Mouse (Mus musculus) embryonic facial prominence, embryonic 13.5 days (tissue): ENCODE measurements around the gene Gm28042. TPM values are rescaled to one million over a fixed set of nuclear protein-coding genes. Genes with fewer than 3 reads are reported as not detected.

ENCODE experiments used
- ATAC-seq: fragments of 200-750 bp; cut with Nextera tagmentation; 2 replicates; pipeline ENCODE4 v1.8.0; 2017; ENCODE audit warnings: low read depth; ENCODE audit not compliant: insufficient number of reproducible peaks, insufficient read depth, low FRiP score, low TSS enrichment
- H3K27ac ChIP-seq: fragments of 300-500 bp; sonication (generic); 2 replicates; pipeline ENCODE4 v1.5.1; 2015; ENCODE audit warnings: moderate library complexity, mild to moderate bottlenecking, inconsistent platforms
- H3K27me3 ChIP-seq: fragments of 300-500 bp; sonication (generic); 2 replicates; pipeline ENCODE4 v1.6.1; 2015; ENCODE audit warnings: mild to moderate bottlenecking, inconsistent platforms
- H3K36me3 ChIP-seq: fragments of 300-500 bp; sonication (generic); 2 replicates; pipeline ENCODE4 v1.6.1; 2015; ENCODE audit warnings: mild to moderate bottlenecking, inconsistent platforms
- H3K4me1 ChIP-seq: fragments of 300-500 bp; sonication (generic); 2 replicates; pipeline ENCODE4 v1.6.1; 2015; ENCODE audit warnings: inconsistent platforms
- H3K4me2 ChIP-seq: fragments of 300-500 bp; sonication (generic); 2 replicates; pipeline ENCODE4 v1.6.1; 2015; ENCODE audit warnings: moderate library complexity, mild to moderate bottlenecking, inconsistent platforms
- H3K4me3 ChIP-seq: fragments of 300-500 bp; sonication (generic); 2 replicates; pipeline ENCODE4 v1.5.1; 2015; ENCODE audit warnings: mild to moderate bottlenecking, inconsistent platforms
- H3K9ac ChIP-seq: fragments of 300-500 bp; sonication (generic); 2 replicates; pipeline ENCODE4 v1.6.1; 2015; ENCODE audit warnings: mild to moderate bottlenecking, inconsistent platforms
- H3K9me3 ChIP-seq: fragments of 300-500 bp; sonication (generic); 2 replicates; pipeline ENCODE4 v1.6.1; 2016; ENCODE audit warnings: inconsistent platforms
- WGBS: fragments of 180-500 bp; shearing (Covaris S2); methylation state at CpG from one replicate; pipeline ENCODE4 v1.1.7; 2015; ENCODE audit warnings: mixed read lengths; 5-methylcytosine and 5-hydroxymethylcytosine counted together
- polyA plus RNA-seq: library from polyadenylated mRNA; unstranded; fragments of >200 nt; fragmentation: Nextera tagmentation; extraction: Ambion mirVana; gene quantifications from 2 replicates; pipeline ENCODE4 v1.2.1, GENCODE M21; 2015

Gm28042 gene
- polyA plus RNA-seq, 1 experiment from 2014 or later: 5.4 TPM

- Histone ChIP-seq H3K36me3 (peaks cover 11% of the 10 kb centered on the region), H3K9ac (peak overlapping the region; percentile 49), H3K4me2 (peak overlapping the region; percentile 35), H3K9me3 (no peaks in the 10 kb centered on the region), H3K27ac (peak overlapping the region; percentile 97), H3K4me1 (peaks cover 47% of the 10 kb centered on the region), H3K27me3 (no peaks in the 10 kb centered on the region), H3K4me3 (no peak overlapping the region)
- 18% methylated on average over 9 of the region's 9 CpGs for WGBS
- ATAC-seq: peak; percentile 81
These were observed 31.7 kb upstream of the Gm28042 start for GRCm38 (mm10) chr2:119995391-119996281.

- H3K27me3 ChIP-seq: no peaks in the 10 kb centered on the region
- H3K36me3 ChIP-seq: peaks cover 18% of the 10 kb centered on the region
- H3K27ac ChIP-seq: peak overlapping the region; percentile 97
- H3K4me3 ChIP-seq: no peak overlapping the region
- no peak overlapping the region for H3K4me2 ChIP-seq
- peaks cover 53% of the 10 kb centered on the region for H3K4me1 ChIP-seq
- 89% methylated on average over 4 of the region's 4 CpGs for whole genome bisulfite sequencing
- H3K9me3 ChIP-seq: no peaks in the 10 kb centered on the region
- ATAC-seq: no peak
- no peak overlapping the region for H3K9ac ChIP-seq
These were observed 29.9 kb upstream of the Gm28042 start for GRCm38 (mm10) chr2:119997354-119997753.

- WGBS: 95% methylated on average over 2 of the region's 2 CpGs
- Histone ChIP-seq H3K27ac (no peak overlapping the region), H3K9me3 (no peaks in the 10 kb centered on the region), H3K9ac (no peak overlapping the region), H3K4me1 (peaks cover 37% of the 10 kb centered on the region), H3K4me2 (no peak overlapping the region), H3K27me3 (no peaks in the 10 kb centered on the region), H3K4me3 (no peak overlapping the region), H3K36me3 (peaks cover 21% of the 10 kb centered on the region)
- ATAC-seq: no peak
These were observed 27.6 kb upstream of the Gm28042 start for GRCm38 (mm10) chr2:119999731-120000130.

GRCm38 (mm10) chr2:120000882-120001584, 26.3 kb upstream of the Gm28042 start:
- Histone ChIP-seq H3K9me3 (no peaks in the 10 kb centered on the region), H3K27ac (no peak overlapping the region), H3K27me3 (no peaks in the 10 kb centered on the region), H3K36me3 (peaks cover 24% of the 10 kb centered on the region), H3K4me3 (no peak overlapping the region), H3K4me1 (peaks cover 26% of the 10 kb centered on the region), H3K4me2 (no peak overlapping the region), H3K9ac (no peak overlapping the region)
- ATAC-seq: 0 out of 2 replicates have a peak, but pooled peaks have one; percentile 59
- WGBS: 66% methylated on average over 3 of the region's 3 CpGs

- H3K9ac ChIP-seq: no peak overlapping the region
- 75% methylated on average over 4 of the region's 4 CpGs for WGBS
- peaks cover 17% of the 10 kb centered on the region for H3K4me1 ChIP-seq
- H3K4me2 ChIP-seq: no peak overlapping the region
- no peak overlapping the region for H3K4me3 ChIP-seq
- no peak for ATAC-seq
- peaks cover 24% of the 10 kb centered on the region for H3K36me3 ChIP-seq
- H3K9me3 ChIP-seq: no peaks in the 10 kb centered on the region
- H3K27ac ChIP-seq: no peak overlapping the region
- no peaks in the 10 kb centered on the region for H3K27me3 ChIP-seq
These were observed 25.3 kb upstream of the Gm28042 start for GRCm38 (mm10) chr2:120001956-120002355.

- no peak overlapping the region for H3K9ac ChIP-seq
- no peak overlapping the region for H3K27ac ChIP-seq
- no peak overlapping the region for H3K4me2 ChIP-seq
- H3K9me3 ChIP-seq: no peaks in the 10 kb centered on the region
- H3K4me3 ChIP-seq: no peak overlapping the region
- WGBS: 70% methylated on average over 2 of the region's 2 CpGs
- peaks cover 26% of the 10 kb centered on the region for H3K36me3 ChIP-seq
- no peaks in the 10 kb centered on the region for H3K27me3 ChIP-seq
- H3K4me1 ChIP-seq: peaks cover 7% of the 10 kb centered on the region
- no peak for ATAC-seq
These were observed 23.3 kb upstream of the Gm28042 start for GRCm38 (mm10) chr2:120003970-120004369.

- Histone ChIP-seq H3K36me3 (peaks cover 22% of the 10 kb centered on the region), H3K9ac (no peak overlapping the region), H3K4me1 (no peaks in the 10 kb centered on the region), H3K4me3 (no peak overlapping the region), H3K4me2 (no peak overlapping the region), H3K27me3 (no peaks in the 10 kb centered on the region), H3K27ac (no peak overlapping the region), H3K9me3 (no peaks in the 10 kb centered on the region)
- WGBS: 95% methylated on average over 7 of the region's 7 CpGs
- no peak for ATAC-seq
These were observed 20.6 kb upstream of the Gm28042 start for GRCm38 (mm10) chr2:120006696-120007095.

GRCm38 (mm10) chr2:120007680-120008210, 19.5 kb upstream of the Gm28042 start:
- Histone ChIP-seq H3K27ac (no peak overlapping the region), H3K36me3 (peaks cover 21% of the 10 kb centered on the region)

GRCm38 (mm10) chr2:120008672-120009071, 18.6 kb upstream of the Gm28042 start:
- H3K27me3 ChIP-seq: no peaks in the 10 kb centered on the region
- WGBS: 54% methylated on average over 4 of the region's 4 CpGs
- H3K4me2 ChIP-seq: no peak overlapping the region
- H3K4me1 ChIP-seq: no peaks in the 10 kb centered on the region
- H3K4me3 ChIP-seq: no peak overlapping the region
- H3K36me3 ChIP-seq: peaks cover 30% of the 10 kb centered on the region
- ATAC-seq: no peak
- no peaks in the 10 kb centered on the region for H3K9me3 ChIP-seq
- H3K27ac ChIP-seq: no peak overlapping the region
- no peak overlapping the region for H3K9ac ChIP-seq

More at GRCm38 (mm10) chr2:120007680-120008210, 19.5 kb upstream of the Gm28042 start:
- Histone ChIP-seq H3K4me1 (no peaks in the 10 kb centered on the region), H3K9me3 (no peaks in the 10 kb centered on the region), H3K27me3 (no peaks in the 10 kb centered on the region), H3K9ac (no peak overlapping the region), H3K4me2 (no peak overlapping the region), H3K4me3 (no peak overlapping the region)
- WGBS: 73% methylated on average over 4 of the region's 4 CpGs
- no peak for ATAC-seq

GRCm38 (mm10) chr2:120011462-120012200, 15.7 kb upstream of the Gm28042 start:
- Histone ChIP-seq H3K9ac (no peak overlapping the region), H3K36me3 (peaks cover 44% of the 10 kb centered on the region), H3K27ac (no peak overlapping the region), H3K4me1 (no peaks in the 10 kb centered on the region), H3K27me3 (no peaks in the 10 kb centered on the region), H3K4me3 (no peak overlapping the region), H3K9me3 (no peaks in the 10 kb centered on the region), H3K4me2 (no peak overlapping the region)
- WGBS: 79% methylated on average over 8 of the region's 8 CpGs
- ATAC-seq: no peak

- H3K4me2 ChIP-seq: no peak overlapping the region
- 86% methylated on average over 13 of the region's 13 CpGs for WGBS
- H3K9me3 ChIP-seq: no peaks in the 10 kb centered on the region
- ATAC-seq: no peak
- H3K4me1 ChIP-seq: no peaks in the 10 kb centered on the region
- no peak overlapping the region for H3K27ac ChIP-seq
- H3K27me3 ChIP-seq: no peaks in the 10 kb centered on the region
- H3K9ac ChIP-seq: no peak overlapping the region
- peaks cover 50% of the 10 kb centered on the region for H3K36me3 ChIP-seq
- H3K4me3 ChIP-seq: no peak overlapping the region
These were observed 14.4 kb upstream of the Gm28042 start for GRCm38 (mm10) chr2:120012924-120013323.
